Mouse (Mus musculus) liver, postnatal 0 days (tissue): ENCODE results near the gene Bspry. TPM values are rescaled to one million over a fixed set of nuclear protein-coding genes. Genes with fewer than 3 reads are reported as not detected.
"Not testable (repeated sequence)": the region's sequence is repeated elsewhere in the genome, so short reads cannot be mapped to it uniquely, and the experiment has no call there.

Experiments
- ATAC-seq: fragments of 200-750 bp; cut with Nextera tagmentation; 2 replicates; pipeline ENCODE4 v1.8.0; 2017; ENCODE audit warnings: mild to moderate bottlenecking, moderate library complexity
- DNase-seq: peaks from one replicate; pipeline ENCODE4 v3.0.0-alpha.2; 2016
- H3K27ac ChIP-seq: fragments of 300-500 bp; sonication (generic); 2 replicates; pipeline ENCODE4 v1.5.1; 2014; ENCODE audit warnings: antibody characterized with exemption, moderate library complexity, mild to moderate bottlenecking, low read depth
- H3K27me3 ChIP-seq: fragments of 300-500 bp; sonication (generic); 2 replicates; pipeline ENCODE4 v1.6.1; 2014; ENCODE audit warnings: low read length, control low read depth, mixed read lengths; ENCODE audit not compliant: insufficient read depth
- H3K36me3 ChIP-seq: fragments of 300-500 bp; sonication (generic); replicated peaks from 2 replicates; pipeline ENCODE4 v1.6.1; 2014; ENCODE audit warnings: mild to moderate bottlenecking, control low read depth, low read length, moderate library complexity, mixed read lengths; ENCODE audit not compliant: insufficient read depth
- H3K4me1 ChIP-seq: fragments of 300-500 bp; sonication (generic); 2 replicates; pipeline ENCODE4 v1.6.1; 2014; ENCODE audit warnings: antibody characterized with exemption, mild to moderate bottlenecking, control low read depth; ENCODE audit not compliant: insufficient read depth
- H3K4me2 ChIP-seq: fragments of 300-500 bp; sonication (generic); 2 replicates; pipeline ENCODE4 v1.6.1; 2014; ENCODE audit warnings: low read depth, mild to moderate bottlenecking, low read length, moderate library complexity, mixed read lengths
- H3K4me3 ChIP-seq: fragments of 300-500 bp; sonication (generic); 2 replicates; pipeline ENCODE4 v1.5.1; 2014; ENCODE audit warnings: low read depth, low read length
- H3K9ac ChIP-seq: fragments of 300-500 bp; sonication (generic); replicated peaks from 2 replicates; pipeline ENCODE4 v1.6.1; 2014; ENCODE audit warnings: mild to moderate bottlenecking, moderate library complexity
- H3K9me3 ChIP-seq: fragments of 300-500 bp; sonication (generic); 2 replicates; pipeline ENCODE4 v1.6.1; 2016; ENCODE audit warnings: mild to moderate bottlenecking, control low read depth, low read length, mixed read lengths
- CTCF ChIP-seq: sonication (generic); IDR thresholded peaks from 2 replicates; pipeline ENCODE4 v1.5.1; 2016; ENCODE audit warnings: antibody characterized with exemption, low read depth
- EP300 ChIP-seq: IDR thresholded peaks from 2 replicates; pipeline ENCODE4 v1.6.1; 2016; ENCODE audit warnings: antibody characterized with exemption, low read depth, mild to moderate bottlenecking
- WGBS: fragments of 180-500 bp; shearing (Covaris S2); extraction: QIAGEN DNeasy Blood & Tissue Kit; methylation state at CpG from one replicate; pipeline ENCODE4 v1.1.7; 2014; ENCODE audit not compliant: insufficient replicate concordance; 5-methylcytosine and 5-hydroxymethylcytosine counted together
- polyA plus RNA-seq: library from polyadenylated mRNA; unstranded; fragments of >200 nt; fragmentation: Nextera tagmentation; extraction: Ambion mirVana; gene quantifications from 2 replicates; pipeline ENCODE4 v1.2.1, GENCODE M21; 2015

The Bspry gene
- polyA plus RNA-seq, 1 experiment from 2014 or later, result 0.18 TPM

GRCm38 (mm10) chr4:62477542-62478244, 2.2 kb upstream of the Bspry start:
- DNase-seq (no peak), ATAC-seq (no peak)
- TF ChIP-seq CTCF (no peak), EP300 (no peak)
- H3K9ac ChIP-seq, result no peak overlapping the region
- H3K4me1 ChIP-seq, result peaks cover 11% of the 10 kb centered on the region
- no peak overlapping the region for H3K27ac ChIP-seq
- 81% methylated on average over 6 of the region's 6 CpGs for WGBS
- no peak overlapping the region for H3K4me2 ChIP-seq
- peaks cover 18% of the 10 kb centered on the region for H3K27me3 ChIP-seq
- H3K36me3 ChIP-seq, result no peaks in the 10 kb centered on the region
- no peaks in the 10 kb centered on the region for H3K9me3 ChIP-seq
- H3K4me3 ChIP-seq, result no peak overlapping the region

- not testable (repeated sequence) for H3K27ac ChIP-seq, H3K9me3 ChIP-seq, ATAC-seq, H3K36me3 ChIP-seq, DNase-seq
- Histone ChIP-seq H3K4me3 (peak overlapping the region; percentile 43), H3K4me1 (peaks cover 11% of the 10 kb centered on the region), H3K9ac (peak overlapping the region; percentile 37; the same call in 1 of the 2 replicates), H3K27me3 (peaks cover 18% of the 10 kb centered on the region), H3K4me2 (peak overlapping the region; percentile 80)
- peak; percentile 55 for TF ChIP-seq CTCF
- WGBS, result 11% methylated on average over 11 of the region's 11 CpGs
These were observed 288 bp upstream of the Bspry start for GRCm38 (mm10) chr4:62479593-62479936.

GRCm38 (mm10) chr4:62480709-62481605, 1.1 kb downstream of the Bspry start:
- Histone ChIP-seq H3K27me3 (peaks cover 18% of the 10 kb centered on the region), H3K4me3 (no peak overlapping the region), H3K4me2 (no peak overlapping the region), H3K36me3 (no peaks in the 10 kb centered on the region), H3K9me3 (no peaks in the 10 kb centered on the region), H3K9ac (no peak overlapping the region), H3K4me1 (peaks cover 19% of the 10 kb centered on the region), H3K27ac (no peak overlapping the region)
- no peak for DNase-seq
- 24% methylated on average over 10 of the region's 10 CpGs for WGBS
- no peak for TF ChIP-seq CTCF
- TF ChIP-seq EP300, result no peak
- no peak for ATAC-seq

- TF ChIP-seq EP300 (no peak), CTCF (no peak)
- no peaks in the 10 kb centered on the region for H3K9me3 ChIP-seq
- H3K27ac ChIP-seq, result no peak overlapping the region
- 65% methylated on average over 3 of the region's 3 CpGs for WGBS
- ATAC-seq (no peak), DNase-seq (no peak)
- H3K4me1 ChIP-seq, result peaks cover 13% of the 10 kb centered on the region
- H3K4me3 ChIP-seq, result no peak overlapping the region
- no peak overlapping the region for H3K9ac ChIP-seq
- peaks cover 12% of the 10 kb centered on the region; the same call in 1 of the 2 replicates for H3K27me3 ChIP-seq
- H3K36me3 ChIP-seq, result no peaks in the 10 kb centered on the region
- no peak overlapping the region for H3K4me2 ChIP-seq
These were observed 5.1 kb downstream of the Bspry start for GRCm38 (mm10) chr4:62484928-62485327.

- WGBS, result 74% methylated on average over 8 of the region's 8 CpGs
- Histone ChIP-seq H3K9me3 (no peaks in the 10 kb centered on the region), H3K27me3 (peaks cover 6% of the 10 kb centered on the region; the same call in 1 of the 2 replicates), H3K4me1 (0 out of 2 replicates have a peak, but pooled peaks cover 9% of the 10 kb centered on the region), H3K4me2 (no peak overlapping the region), H3K9ac (no peak overlapping the region), H3K27ac (no peak overlapping the region), H3K4me3 (no peak overlapping the region), H3K36me3 (no peaks in the 10 kb centered on the region)
- DNase-seq (peak; percentile 25), ATAC-seq (peak; percentile 51)
- TF ChIP-seq CTCF, result no peak
- no peak for TF ChIP-seq EP300
These were observed 5.8 kb downstream of the Bspry start for GRCm38 (mm10) chr4:62485450-62486161.
